Mouse (Mus musculus) limb, embryonic 10.5 days (tissue): ENCODE measurements around the gene Pcare. TPM values are rescaled to one million over a fixed set of nuclear protein-coding genes. Genes with fewer than 3 reads are reported as not detected.

ENCODE experiments used
- DNase-seq: peaks from one replicate; pipeline ENCODE4 v3.0.0-alpha.2; 2017; ENCODE audit warnings: low spot score
- H3K27ac ChIP-seq: fragments of 300-500 bp; sonication (generic); 2 replicates; pipeline ENCODE4 v1.5.1; 2016; ENCODE audit warnings: mild to moderate bottlenecking
- H3K27me3 ChIP-seq: fragments of 300-500 bp; sonication (generic); 2 replicates; pipeline ENCODE4 v1.6.1; 2016; ENCODE audit warnings: low read depth, mild to moderate bottlenecking; ENCODE audit not compliant: poor library complexity, severe bottlenecking
- H3K36me3 ChIP-seq: fragments of 300-500 bp; sonication (generic); 2 replicates; pipeline ENCODE4 v1.6.1; 2016; ENCODE audit warnings: mild to moderate bottlenecking, moderate library complexity
- H3K4me1 ChIP-seq: fragments of 300-500 bp; sonication (generic); 2 replicates; pipeline ENCODE4 v1.6.1; 2016
- H3K4me3 ChIP-seq: fragments of 300-500 bp; sonication (generic); 2 replicates; pipeline ENCODE4 v1.5.1; 2016; ENCODE audit warnings: mild to moderate bottlenecking, moderate library complexity
- H3K9me3 ChIP-seq: fragments of 300-500 bp; sonication (generic); replicated peaks from 2 replicates; pipeline ENCODE4 v1.6.1; 2016; ENCODE audit warnings: mild to moderate bottlenecking
- WGBS: fragments of 180-500 bp; shearing (Covaris S2); methylation state at CpG from one replicate; pipeline ENCODE4 v1.1.7; 2016; 5-methylcytosine and 5-hydroxymethylcytosine counted together
- polyA plus RNA-seq: library from polyadenylated mRNA; unstranded; fragments of >200 nt; fragmentation: Nextera tagmentation; extraction: Ambion mirVana; gene quantifications from 2 replicates; pipeline ENCODE4 v1.2.1, GENCODE M21; 2016

Pcare gene
- not detected in 2 replicates for polyA plus RNA-seq

- Histone ChIP-seq H3K27me3 (no peaks in the 10 kb centered on the region), H3K4me3 (no peak within 1 kb of the TSS), H3K36me3 (no peaks in the 10 kb centered on the region), H3K27ac (no peak within 1 kb of the TSS), H3K9me3 (no peaks in the 10 kb centered on the region), H3K4me1 (no peaks in the 10 kb centered on the region)
- 66% methylated on average over 10 of the region's 10 CpGs for WGBS
- no peak for DNase-seq
Observed at GRCm38 (mm10) chr17:71752831-71753230, at the start of gene Pcare. Gene Pcare, minus strand, starts transcription at chr17:71752894.

GRCm38 (mm10) chr17:71795521-71796205 lies 43.0 kb upstream of the Pcare start:
- WGBS = 88% methylated on average over 15 of the region's 15 CpGs
- Histone ChIP-seq H3K4me3 (no peak overlapping the region), H3K27me3 (no peaks in the 10 kb centered on the region), H3K4me1 (no peaks in the 10 kb centered on the region), H3K27ac (no peak overlapping the region), H3K9me3 (no peaks in the 10 kb centered on the region), H3K36me3 (no peaks in the 10 kb centered on the region)
- no peak for DNase-seq

GRCm38 (mm10) chr17:71791622-71792021 lies 38.9 kb upstream of the Pcare start:
- no peak for DNase-seq
- H3K27me3 ChIP-seq = no peaks in the 10 kb centered on the region
- no peaks in the 10 kb centered on the region for H3K36me3 ChIP-seq
- 94% methylated on average over 4 of the region's 4 CpGs for WGBS
- no peak overlapping the region for H3K4me3 ChIP-seq
- H3K9me3 ChIP-seq = no peaks in the 10 kb centered on the region
- H3K4me1 ChIP-seq = no peaks in the 10 kb centered on the region
- no peak overlapping the region for H3K27ac ChIP-seq

- Histone ChIP-seq H3K27me3 (no peaks in the 10 kb centered on the region), H3K36me3 (no peaks in the 10 kb centered on the region), H3K4me1 (no peaks in the 10 kb centered on the region), H3K4me3 (no peak overlapping the region), H3K9me3 (no peaks in the 10 kb centered on the region), H3K27ac (no peak overlapping the region)
- no peak for DNase-seq
- 94% methylated on average over 4 of the region's 4 CpGs for WGBS
Observed at GRCm38 (mm10) chr17:71791109-71791508, 38.4 kb upstream of the Pcare start.

- no peak overlapping the region for H3K4me3 ChIP-seq
- no peaks in the 10 kb centered on the region for H3K9me3 ChIP-seq
- peak; percentile 11 for DNase-seq
- no peak overlapping the region for H3K27ac ChIP-seq
- peaks cover 17% of the 10 kb centered on the region for H3K4me1 ChIP-seq
- H3K27me3 ChIP-seq = peaks cover 26% of the 10 kb centered on the region
- H3K36me3 ChIP-seq = no peaks in the 10 kb centered on the region
Observed at GRCm38 (mm10) chr17:71786456-71786855, 33.8 kb upstream of the Pcare start.

GRCm38 (mm10) chr17:71783366-71783735 lies 30.7 kb upstream of the Pcare start:
- DNase-seq = peak; percentile 23
- 30% methylated on average over 10 of the region's 10 CpGs for WGBS
- Histone ChIP-seq H3K27ac (no peak overlapping the region), H3K36me3 (no peaks in the 10 kb centered on the region), H3K9me3 (no peaks in the 10 kb centered on the region), H3K4me3 (peak overlapping the region; percentile 82), H3K27me3 (peaks cover 34% of the 10 kb centered on the region), H3K4me1 (peaks cover 17% of the 10 kb centered on the region)

GRCm38 (mm10) chr17:71782699-71783365 lies 30.1 kb upstream of the Pcare start:
- H3K27me3 ChIP-seq = peaks cover 34% of the 10 kb centered on the region
- WGBS = 6% methylated on average over 59 of the region's 59 CpGs
- DNase-seq = peak; percentile 59
- peak overlapping the region; percentile 82 for H3K4me3 ChIP-seq
- no peaks in the 10 kb centered on the region for H3K9me3 ChIP-seq
- H3K4me1 ChIP-seq = peaks cover 17% of the 10 kb centered on the region
- H3K27ac ChIP-seq = peak overlapping the region; percentile 85
- H3K36me3 ChIP-seq = no peaks in the 10 kb centered on the region

GRCm38 (mm10) chr17:71782242-71782698 lies 29.6 kb upstream of the Pcare start:
- 0% methylated on average over 29 of the region's 29 CpGs for WGBS
- DNase-seq = no peak
- Histone ChIP-seq H3K4me3 (peak overlapping the region; percentile 82), H3K36me3 (no peaks in the 10 kb centered on the region), H3K27me3 (peaks cover 34% of the 10 kb centered on the region), H3K9me3 (no peaks in the 10 kb centered on the region), H3K4me1 (peaks cover 17% of the 10 kb centered on the region), H3K27ac (peak overlapping the region; percentile 85)

- peaks cover 17% of the 10 kb centered on the region for H3K4me1 ChIP-seq
- H3K27me3 ChIP-seq = peaks cover 34% of the 10 kb centered on the region
- WGBS = 86% methylated on average over 4 of the region's 4 CpGs
- DNase-seq = no peak
- H3K36me3 ChIP-seq = no peaks in the 10 kb centered on the region
- no peak overlapping the region for H3K27ac ChIP-seq
- H3K9me3 ChIP-seq = no peaks in the 10 kb centered on the region
- H3K4me3 ChIP-seq = no peak overlapping the region
Observed at GRCm38 (mm10) chr17:71780945-71781344, 28.3 kb upstream of the Pcare start.

- no peaks in the 10 kb centered on the region for H3K36me3 ChIP-seq
Observed at GRCm38 (mm10) chr17:71780490-71780889, 27.8 kb upstream of the Pcare start.

GRCm38 (mm10) chr17:71778696-71779095 lies 26.0 kb upstream of the Pcare start:
- Histone ChIP-seq H3K4me1 (peaks cover 17% of the 10 kb centered on the region), H3K36me3 (no peaks in the 10 kb centered on the region), H3K4me3 (no peak overlapping the region), H3K9me3 (no peaks in the 10 kb centered on the region), H3K27ac (no peak overlapping the region), H3K27me3 (peaks cover 31% of the 10 kb centered on the region)
- 75% methylated on average over 3 of the region's 3 CpGs for WGBS
- no peak for DNase-seq

More at GRCm38 (mm10) chr17:71780490-71780889, 27.8 kb upstream of the Pcare start:
- H3K4me1 ChIP-seq = peaks cover 17% of the 10 kb centered on the region
- no peaks in the 10 kb centered on the region for H3K9me3 ChIP-seq
- no peak overlapping the region for H3K4me3 ChIP-seq
- no peak for DNase-seq
- no peak overlapping the region for H3K27ac ChIP-seq
- WGBS = 88% methylated on average over 2 of the region's 2 CpGs
- H3K27me3 ChIP-seq = peaks cover 34% of the 10 kb centered on the region

- H3K27me3 ChIP-seq = no peaks in the 10 kb centered on the region
- no peak for DNase-seq
- no peaks in the 10 kb centered on the region for H3K4me1 ChIP-seq
- no peaks in the 10 kb centered on the region for H3K9me3 ChIP-seq
- no peak overlapping the region for H3K4me3 ChIP-seq
- H3K36me3 ChIP-seq = no peaks in the 10 kb centered on the region
- H3K27ac ChIP-seq = no peak overlapping the region
- WGBS = 86% methylated on average over 4 of the region's 4 CpGs
Observed at GRCm38 (mm10) chr17:71775279-71775678, 22.6 kb upstream of the Pcare start.

GRCm38 (mm10) chr17:71774173-71774572 lies 21.5 kb upstream of the Pcare start:
- DNase-seq = no peak
- Histone ChIP-seq H3K27me3 (no peaks in the 10 kb centered on the region), H3K9me3 (no peaks in the 10 kb centered on the region), H3K4me3 (no peak overlapping the region), H3K27ac (no peak overlapping the region), H3K36me3 (no peaks in the 10 kb centered on the region), H3K4me1 (no peaks in the 10 kb centered on the region)
- WGBS = 86% methylated on average over 4 of the region's 4 CpGs
